Mouse (Mus musculus) lung, postnatal 0 days (tissue): Measurements from ENCODE around the gene Tbx4.

Experiments used
- CTCF ChIP-seq: IDR thresholded peaks from 2 replicates; pipeline ENCODE4 v1.5.1; 2016; ENCODE audit warnings: antibody characterized with exemption, mild to moderate bottlenecking
- EP300 ChIP-seq: IDR thresholded peaks from 2 replicates; pipeline ENCODE4 v1.6.1; 2016; ENCODE audit warnings: antibody characterized with exemption, mild to moderate bottlenecking, control low read depth

- TF ChIP-seq CTCF (no peak), EP300 (no peak)
These were observed 49.5 kb upstream of the Tbx4 start for GRCm38 (mm10) chr11:85836523-85837290.
